Mouse (Mus musculus): ENCODE results near the gene Slc25a43.

DNA sequence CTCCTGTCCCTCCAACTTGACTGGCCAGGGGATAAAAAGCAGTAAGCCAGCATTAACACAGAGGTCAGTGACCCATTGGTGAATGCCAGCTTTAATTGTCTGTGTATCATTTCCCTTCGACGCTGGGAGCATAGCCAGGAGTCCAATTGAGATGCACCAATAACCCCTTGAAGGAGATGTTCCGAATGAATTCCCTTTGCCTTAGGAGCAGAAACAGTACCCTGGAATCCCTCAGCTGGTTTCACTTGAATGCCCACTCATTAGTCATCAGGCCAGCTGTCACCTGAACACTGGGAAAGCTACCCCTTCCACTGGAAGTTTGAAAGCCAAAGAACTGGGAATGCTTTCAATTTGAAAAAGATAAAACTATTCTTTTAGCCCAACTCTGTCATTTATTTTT lies 5.1 kb downstream of the Slc25a43 start:
- TF ChIP-seq CTCF (IDR thresholded peaks at IDR 0.05; ENCODE audit: low read depth), result no peak
- no peak for TF ChIP-seq EP300 (IDR thresholded peaks at IDR 0.05; ENCODE audit: low read depth)
